Mouse (Mus musculus) neural tube, embryonic 12.5 days (tissue): ENCODE results near the gene Adora3. TPM values are rescaled to one million over a fixed set of nuclear protein-coding genes. Genes with fewer than 3 reads are reported as not detected.

ENCODE experiments used
- ATAC-seq: fragments of 200-750 bp; cut with Nextera tagmentation; 2 replicates; pipeline ENCODE4 v1.8.0; 2017; ENCODE audit warnings: low read depth, mild to moderate bottlenecking, moderate TSS enrichment, moderate library complexity; ENCODE audit not compliant: low FRiP score
- H3K27ac ChIP-seq: fragments of 300-500 bp; sonication (generic); 2 replicates; pipeline ENCODE4 v1.5.1; 2016
- H3K27me3 ChIP-seq: fragments of 300-500 bp; sonication (generic); replicated peaks from 2 replicates; pipeline ENCODE4 v1.6.1; 2016; ENCODE audit warnings: mild to moderate bottlenecking
- H3K36me3 ChIP-seq: fragments of 300-500 bp; sonication (generic); 2 replicates; pipeline ENCODE4 v1.6.1; 2016; ENCODE audit warnings: mild to moderate bottlenecking
- H3K4me1 ChIP-seq: fragments of 300-500 bp; sonication (generic); 2 replicates; pipeline ENCODE4 v1.6.1; 2016
- H3K4me2 ChIP-seq: fragments of 300-500 bp; sonication (generic); replicated peaks from 2 replicates; pipeline ENCODE4 v1.6.1; 2016; ENCODE audit warnings: mild to moderate bottlenecking
- H3K4me3 ChIP-seq: fragments of 300-500 bp; sonication (generic); 2 replicates; pipeline ENCODE4 v1.5.1; 2016
- H3K9ac ChIP-seq: fragments of 300-500 bp; sonication (generic); 2 replicates; pipeline ENCODE4 v1.6.1; 2016; ENCODE audit warnings: mild to moderate bottlenecking
- H3K9me3 ChIP-seq: fragments of 300-500 bp; sonication (generic); 2 replicates; pipeline ENCODE4 v1.6.1; 2016; ENCODE audit warnings: mild to moderate bottlenecking
- WGBS: fragments of 180-500 bp; shearing (Covaris S2); methylation state at CpG from one replicate; pipeline ENCODE4 v1.1.7; 2016; 5-methylcytosine and 5-hydroxymethylcytosine counted together
- polyA plus RNA-seq: library from polyadenylated mRNA; unstranded; fragments of >200 nt; fragmentation: Nextera tagmentation; extraction: Ambion mirVana; gene quantifications from 2 replicates; pipeline ENCODE4 v1.2.1, GENCODE M21; 2016

Gene Adora3
- not detected in 2 replicates for polyA plus RNA-seq

- Histone ChIP-seq H3K27ac (no peak within 1 kb of the TSS), H3K4me2 (no peak within 1 kb of the TSS), H3K36me3 (no peaks in the 10 kb centered on the region), H3K27me3 (no peaks in the 10 kb centered on the region), H3K4me1 (no peaks in the 10 kb centered on the region), H3K9ac (no peak within 1 kb of the TSS), H3K9me3 (no peaks in the 10 kb centered on the region), H3K4me3 (no peak within 1 kb of the TSS)
- no peak for ATAC-seq
- WGBS = 93% methylated on average over 3 of the region's 3 CpGs
Measured at GRCm38 (mm10) chr3:105870558-105870957, at the start of gene Adora3, which contains the start of gene Tmigd3. Adora3 (plus strand) TSS chr3:105870858. Tmigd3 (plus strand) TSS chr3:105870903.

DNA sequence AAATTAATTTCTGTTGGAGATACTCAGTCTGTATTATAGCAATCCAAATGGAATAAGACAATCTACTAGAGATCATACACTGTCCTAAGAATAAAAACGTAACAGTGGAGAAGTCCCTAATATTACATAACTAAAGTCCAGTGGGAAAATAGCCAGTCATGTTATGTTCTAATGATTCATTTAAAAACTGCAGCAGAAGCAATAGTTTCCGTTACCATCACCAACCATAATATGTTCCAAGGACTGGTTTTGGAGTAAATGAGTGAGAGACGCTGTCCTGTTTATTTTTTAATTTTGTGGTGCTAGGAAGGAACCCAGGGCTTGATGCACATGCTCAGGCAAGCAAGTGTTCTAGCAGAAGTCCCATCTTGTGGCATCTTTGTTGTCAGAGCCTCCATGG lies 49.2 kb upstream of the Adora3 start:
- H3K27me3 ChIP-seq = no peaks in the 10 kb centered on the region
- no peak overlapping the region for H3K4me2 ChIP-seq
- H3K36me3 ChIP-seq = no peaks in the 10 kb centered on the region
- no peak overlapping the region for H3K4me3 ChIP-seq
- no peaks in the 10 kb centered on the region for H3K9me3 ChIP-seq
- no peaks in the 10 kb centered on the region for H3K4me1 ChIP-seq
- WGBS = 94% methylated on average over 3 of the region's 3 CpGs
- H3K27ac ChIP-seq = no peak overlapping the region
- no peak for ATAC-seq
- H3K9ac ChIP-seq = no peak overlapping the region

GRCm38 (mm10) chr3:105823609-105824008 lies 47.0 kb upstream of the Adora3 start:
- Histone ChIP-seq H3K4me2 (no peak overlapping the region), H3K36me3 (no peaks in the 10 kb centered on the region), H3K4me3 (no peak overlapping the region), H3K27me3 (no peaks in the 10 kb centered on the region), H3K9ac (no peak overlapping the region), H3K4me1 (no peaks in the 10 kb centered on the region), H3K27ac (no peak overlapping the region), H3K9me3 (no peaks in the 10 kb centered on the region)
- ATAC-seq = no peak

- Histone ChIP-seq H3K36me3 (no peaks in the 10 kb centered on the region), H3K9me3 (no peaks in the 10 kb centered on the region), H3K9ac (no peak overlapping the region), H3K4me3 (no peak overlapping the region), H3K4me2 (no peak overlapping the region), H3K27ac (no peak overlapping the region), H3K27me3 (no peaks in the 10 kb centered on the region), H3K4me1 (no peaks in the 10 kb centered on the region)
- ATAC-seq = no peak
- 65% methylated on average over 5 of the region's 5 CpGs for WGBS
Measured at GRCm38 (mm10) chr3:105824103-105824502, 46.6 kb upstream of the Adora3 start.

DNA sequence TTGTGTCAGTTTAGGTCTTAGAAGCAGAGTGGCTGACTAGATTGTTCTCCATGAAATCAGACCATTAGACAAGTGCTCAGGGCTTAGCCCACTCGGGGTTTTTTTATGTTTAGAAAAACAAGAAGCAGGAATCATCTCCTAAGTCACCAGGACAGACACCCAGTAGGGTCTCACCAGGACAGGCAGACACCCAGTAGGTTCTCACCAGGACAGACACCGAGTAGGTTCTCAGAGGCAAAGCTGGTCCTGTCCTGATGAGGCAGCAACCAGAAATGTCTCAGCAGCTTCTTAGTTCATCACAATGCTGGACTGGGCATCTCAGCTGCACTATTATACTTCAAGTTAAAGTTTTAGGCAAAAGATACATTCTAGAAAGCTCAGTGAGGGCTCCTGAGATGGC lies 46.0 kb upstream of the Adora3 start:
- Histone ChIP-seq H3K9ac (no peak overlapping the region), H3K4me2 (no peak overlapping the region), H3K9me3 (no peaks in the 10 kb centered on the region), H3K27me3 (no peaks in the 10 kb centered on the region), H3K4me1 (no peaks in the 10 kb centered on the region), H3K27ac (no peak overlapping the region), H3K4me3 (no peak overlapping the region), H3K36me3 (no peaks in the 10 kb centered on the region)
- ATAC-seq = no peak
- WGBS = 52% methylated on average over 2 of the region's 2 CpGs

GRCm38 (mm10) chr3:105825501-105826161 lies 45.0 kb upstream of the Adora3 start:
- Histone ChIP-seq H3K27ac (no peak overlapping the region), H3K4me1 (no peaks in the 10 kb centered on the region), H3K4me3 (no peak overlapping the region), H3K9ac (no peak overlapping the region), H3K9me3 (no peaks in the 10 kb centered on the region), H3K36me3 (no peaks in the 10 kb centered on the region), H3K4me2 (no peak overlapping the region), H3K27me3 (no peaks in the 10 kb centered on the region)
- WGBS = 66% methylated on average over 7 of the region's 7 CpGs
- no peak for ATAC-seq

DNA sequence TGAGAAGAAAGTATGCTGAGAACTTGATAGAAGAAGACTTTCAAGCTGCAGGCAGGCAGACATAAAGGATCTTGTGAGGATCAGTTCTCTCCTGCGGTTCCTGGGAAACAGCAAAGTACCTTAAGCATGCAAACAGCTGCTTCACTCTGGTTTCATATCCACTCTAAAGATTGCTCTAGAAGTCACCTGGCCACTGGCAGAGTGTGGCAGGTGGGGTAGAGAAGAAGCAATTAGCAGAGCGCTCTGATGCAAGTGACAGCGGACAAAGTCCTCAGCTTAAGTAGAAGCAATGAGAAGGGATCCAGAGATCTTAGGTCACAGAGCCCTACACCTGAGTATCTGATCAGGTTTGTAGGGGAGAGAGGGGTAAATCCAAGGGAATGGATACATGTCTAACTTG lies 39.1 kb upstream of the Adora3 start:
- Histone ChIP-seq H3K4me3 (no peak overlapping the region), H3K27ac (no peak overlapping the region), H3K9me3 (no peaks in the 10 kb centered on the region), H3K4me1 (no peaks in the 10 kb centered on the region), H3K4me2 (no peak overlapping the region), H3K36me3 (no peaks in the 10 kb centered on the region), H3K27me3 (no peaks in the 10 kb centered on the region), H3K9ac (no peak overlapping the region)
- 97% methylated on average over 3 of the region's 3 CpGs for WGBS
- no peak for ATAC-seq

- Histone ChIP-seq H3K27me3 (no peaks in the 10 kb centered on the region), H3K9ac (no peak overlapping the region), H3K4me2 (no peak overlapping the region), H3K4me1 (no peaks in the 10 kb centered on the region), H3K27ac (no peak overlapping the region), H3K4me3 (no peak overlapping the region), H3K9me3 (no peaks in the 10 kb centered on the region), H3K36me3 (no peaks in the 10 kb centered on the region)
- ATAC-seq = no peak
- 85% methylated on average over 3 of the region's 3 CpGs for WGBS
Measured at GRCm38 (mm10) chr3:105835875-105836274, 34.8 kb upstream of the Adora3 start.

DNA sequence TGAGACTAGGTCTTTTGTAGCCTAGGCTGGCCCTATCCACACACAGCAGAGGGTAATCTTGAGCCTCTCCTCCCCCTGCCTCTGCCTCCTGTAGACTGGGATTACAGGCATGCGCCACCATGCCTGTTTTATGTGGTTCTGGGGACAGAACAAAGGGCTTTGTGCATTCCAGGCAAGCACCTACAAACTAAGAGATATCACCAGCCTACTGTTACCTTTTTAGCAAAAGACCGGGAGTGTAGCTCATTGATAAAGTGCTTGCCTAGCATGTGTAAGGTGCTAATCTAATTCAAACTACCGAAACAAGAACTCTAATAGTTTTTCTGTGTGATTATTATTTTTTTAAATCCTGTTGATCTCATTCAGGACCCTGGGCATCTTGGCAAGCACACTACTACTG lies 33.8 kb upstream of the Adora3 start:
- H3K27ac ChIP-seq = no peak overlapping the region
- H3K9ac ChIP-seq = no peak overlapping the region
- H3K9me3 ChIP-seq = no peaks in the 10 kb centered on the region
- WGBS = 92% methylated on average over 3 of the region's 3 CpGs
- H3K36me3 ChIP-seq = no peaks in the 10 kb centered on the region
- H3K4me1 ChIP-seq = no peaks in the 10 kb centered on the region
- ATAC-seq = no peak
- H3K4me3 ChIP-seq = no peak overlapping the region
- no peaks in the 10 kb centered on the region for H3K27me3 ChIP-seq
- H3K4me2 ChIP-seq = no peak overlapping the region

DNA sequence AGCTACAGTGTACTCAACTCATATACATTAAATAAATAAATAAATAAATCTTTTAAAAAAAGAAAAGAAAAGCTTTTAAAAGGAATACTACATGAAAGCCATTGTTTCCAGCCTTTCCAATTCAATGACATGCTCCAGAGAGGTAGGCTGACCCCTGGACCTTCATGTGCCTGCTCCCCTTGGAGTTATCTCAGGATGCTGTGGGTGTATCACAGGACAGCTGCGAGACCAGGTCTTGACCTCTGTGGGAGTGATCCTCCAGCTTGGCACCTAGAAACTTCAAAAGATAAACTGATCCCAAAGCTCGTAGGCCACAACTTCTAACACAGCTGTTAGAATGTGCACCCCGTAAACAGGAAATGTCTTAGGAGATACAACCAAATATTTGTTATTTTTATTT lies 32.0 kb upstream of the Adora3 start:
- Histone ChIP-seq H3K27me3 (no peaks in the 10 kb centered on the region), H3K4me3 (no peak overlapping the region), H3K9me3 (no peaks in the 10 kb centered on the region), H3K36me3 (no peaks in the 10 kb centered on the region), H3K4me2 (no peak overlapping the region), H3K4me1 (no peaks in the 10 kb centered on the region), H3K27ac (no peak overlapping the region), H3K9ac (no peak overlapping the region)
- no peak for ATAC-seq
- 82% methylated on average over 3 of the region's 3 CpGs for WGBS

DNA sequence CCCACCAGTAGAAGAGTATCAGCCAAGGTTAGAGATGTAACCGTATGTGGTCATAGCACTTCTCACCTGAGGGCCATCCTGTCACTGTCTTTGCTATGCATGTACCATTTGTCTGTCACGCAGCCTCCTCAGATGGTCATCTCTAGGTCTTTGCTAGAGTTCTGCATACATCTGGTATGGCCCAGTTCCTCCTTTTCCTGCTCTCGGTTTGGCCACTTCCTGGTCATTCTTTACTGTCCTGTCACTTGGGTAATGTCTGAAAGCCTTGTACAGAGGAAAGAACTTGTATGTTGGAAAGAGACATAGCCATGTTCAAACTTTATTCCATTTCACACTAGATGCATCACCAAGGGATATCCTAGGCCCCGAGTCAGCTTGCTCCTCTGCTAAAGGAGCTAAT lies 30.8 kb upstream of the Adora3 start:
- no peak overlapping the region for H3K4me2 ChIP-seq
- H3K9me3 ChIP-seq = no peaks in the 10 kb centered on the region
- WGBS = 82% methylated on average over 4 of the region's 4 CpGs
- H3K4me1 ChIP-seq = no peaks in the 10 kb centered on the region
- no peaks in the 10 kb centered on the region for H3K36me3 ChIP-seq
- ATAC-seq = no peak
- H3K27me3 ChIP-seq = no peaks in the 10 kb centered on the region
- H3K4me3 ChIP-seq = no peak overlapping the region
- no peak overlapping the region for H3K9ac ChIP-seq
- H3K27ac ChIP-seq = no peak overlapping the region

DNA sequence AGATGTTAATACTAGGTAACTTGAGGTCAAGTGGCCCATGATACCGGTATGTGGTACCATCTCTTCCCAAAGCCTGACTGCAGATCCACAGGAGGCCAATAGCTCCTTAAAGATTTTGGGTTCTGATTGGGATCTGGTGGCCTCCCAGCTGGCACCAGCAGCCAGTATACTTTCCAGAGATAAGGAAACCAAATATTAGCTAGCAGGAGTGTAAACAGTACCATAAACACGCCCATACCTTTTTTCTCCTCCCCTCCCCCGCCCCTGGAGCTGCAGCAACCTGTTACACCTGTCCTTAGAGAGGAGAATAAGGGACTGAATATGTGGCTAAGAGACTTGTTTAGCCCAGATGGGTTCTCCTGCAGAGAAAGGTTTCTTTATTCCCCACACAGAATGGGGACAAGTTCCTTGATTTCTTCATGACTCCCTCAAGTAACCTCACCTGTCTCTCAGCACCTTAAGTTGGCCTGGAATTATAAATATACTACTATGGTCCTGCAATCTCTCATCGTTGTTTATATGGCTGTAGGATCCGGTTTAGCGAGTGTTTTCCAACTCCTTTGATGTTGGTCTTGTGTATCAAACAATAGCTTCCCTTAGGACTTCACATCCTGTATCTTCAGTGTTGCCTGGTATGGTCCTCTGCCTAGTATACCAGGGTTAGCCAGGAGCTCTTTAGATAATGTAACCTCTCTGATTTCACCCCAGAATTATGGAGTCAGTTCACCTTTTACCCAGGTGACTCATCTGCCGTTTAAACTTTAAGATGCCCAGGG lies 24.2 kb upstream of the Adora3 start:
- Histone ChIP-seq H3K4me3 (no peak overlapping the region), H3K27ac (no peak overlapping the region), H3K36me3 (no peaks in the 10 kb centered on the region), H3K9ac (no peak overlapping the region), H3K9me3 (no peaks in the 10 kb centered on the region), H3K27me3 (no peaks in the 10 kb centered on the region), H3K4me1 (no peaks in the 10 kb centered on the region), H3K4me2 (no peak overlapping the region)
- WGBS = 73% methylated on average over 7 of the region's 7 CpGs
- no peak for ATAC-seq

DNA sequence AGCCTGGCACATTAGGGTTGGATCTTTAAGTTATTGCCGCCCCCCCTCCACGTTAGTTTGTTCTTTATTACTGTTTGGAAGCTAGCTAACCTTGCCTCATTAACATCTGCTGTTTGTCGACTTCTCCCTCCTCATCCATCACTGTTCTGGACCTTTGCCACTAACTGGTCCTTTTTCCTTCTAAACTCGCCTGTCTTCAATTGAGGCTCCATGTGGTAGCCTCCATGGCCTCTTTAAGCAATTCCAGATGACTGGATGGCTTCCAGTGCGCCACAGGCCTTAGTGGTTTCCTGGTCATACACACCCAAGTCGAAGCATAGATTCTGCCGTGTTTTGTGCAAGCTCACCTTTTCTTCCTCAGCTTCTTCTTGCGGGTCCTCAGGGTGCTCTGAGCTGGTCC lies 16.9 kb upstream of the Adora3 start:
- Histone ChIP-seq H3K4me3 (no peak overlapping the region), H3K27ac (no peak overlapping the region), H3K4me1 (no peaks in the 10 kb centered on the region), H3K36me3 (no peaks in the 10 kb centered on the region), H3K4me2 (no peak overlapping the region), H3K9me3 (no peaks in the 10 kb centered on the region), H3K27me3 (no peaks in the 10 kb centered on the region), H3K9ac (no peak overlapping the region)
- WGBS = 66% methylated on average over 8 of the region's 8 CpGs
- ATAC-seq = no peak
